Mouse (Mus musculus): ENCODE measurements at regions not wholly inside any gene's neighbourhood (a gene's known extent, or its start where the extent isn't known, plus 50 kb on each side); places are given as distances from the start of the nearest gene placed in this dataset.

- no peak for DNase-seq (ENCODE audit: low read depth, low spot score)
Measured at GRCm38 (mm10) chr5:41476001-41476400, 232.0 kb downstream of the Rab28 start.

- no peak for DNase-seq (ENCODE audit: low read depth, low spot score)
Measured at GRCm38 (mm10) chr5:41445512-41446005, 262.4 kb downstream of the Rab28 start.

- DNase-seq (ENCODE audit: low read depth, low spot score), result no peak
Measured at GRCm38 (mm10) chr5:41441081-41441480, 266.9 kb downstream of the Rab28 start.

- DNase-seq (ENCODE audit: low read depth, low spot score), result no peak
Measured at GRCm38 (mm10) chr5:41419121-41419874, 288.7 kb downstream of the Rab28 start.

GRCm38 (mm10) chr5:41409070-41409668 is 298.8 kb downstream of the Rab28 start:
- DNase-seq (ENCODE audit: low read depth, low spot score), result no peak

GRCm38 (mm10) chr5:41392802-41393234 is 315.1 kb downstream of the Rab28 start:
- DNase-seq (ENCODE audit: low read depth, low spot score), result peak; percentile 7

- peak; percentile 8 for DNase-seq (ENCODE audit: low read depth, low spot score)
Measured at GRCm38 (mm10) chr5:41392137-41392554, 315.8 kb downstream of the Rab28 start.

GRCm38 (mm10) chr5:41373409-41373808 is 334.5 kb downstream of the Rab28 start:
- DNase-seq (ENCODE audit: low read depth, low spot score), result no peak

- DNase-seq (ENCODE audit: low read depth, low spot score), result no peak
Measured at GRCm38 (mm10) chr5:41371461-41371860, 336.5 kb downstream of the Rab28 start.

- peak; percentile 17 for DNase-seq (ENCODE audit: low read depth, low spot score)
Measured at GRCm38 (mm10) chr5:41370356-41370755, 337.6 kb downstream of the Rab28 start.

GRCm38 (mm10) chr5:41369907-41370306 is 338.1 kb downstream of the Rab28 start:
- DNase-seq (ENCODE audit: low read depth, low spot score), result peak; percentile 3

GRCm38 (mm10) chr5:41365883-41366282 is 342.1 kb downstream of the Rab28 start:
- no peak for DNase-seq (ENCODE audit: low read depth, low spot score)

GRCm38 (mm10) chr5:41348410-41348821 is 359.5 kb downstream of the Rab28 start:
- DNase-seq (ENCODE audit: low read depth, low spot score), result no peak

GRCm38 (mm10) chr5:41347416-41347815 is 360.5 kb downstream of the Rab28 start:
- no peak for DNase-seq (ENCODE audit: low read depth, low spot score)

GRCm38 (mm10) chr5:41340581-41340980 is 367.4 kb downstream of the Rab28 start:
- no peak for DNase-seq (ENCODE audit: low read depth, low spot score)

- no peak for DNase-seq (ENCODE audit: low read depth, low spot score)
Measured at GRCm38 (mm10) chr5:41296440-41296839, 411.5 kb downstream of the Rab28 start.

- DNase-seq (ENCODE audit: low read depth, low spot score), result no peak
Measured at GRCm38 (mm10) chr5:41266731-41267130, 441.2 kb downstream of the Rab28 start.

- no peak for DNase-seq (ENCODE audit: low read depth, low spot score)
Measured at GRCm38 (mm10) chr5:41266317-41266716, 441.6 kb downstream of the Rab28 start.

GRCm38 (mm10) chr5:41261654-41262237 is 446.2 kb downstream of the Rab28 start:
- no peak for DNase-seq (ENCODE audit: low read depth, low spot score)
